27 mouse cellular contexts compared by ENCODE assay signal in the genomic region with DNA sequence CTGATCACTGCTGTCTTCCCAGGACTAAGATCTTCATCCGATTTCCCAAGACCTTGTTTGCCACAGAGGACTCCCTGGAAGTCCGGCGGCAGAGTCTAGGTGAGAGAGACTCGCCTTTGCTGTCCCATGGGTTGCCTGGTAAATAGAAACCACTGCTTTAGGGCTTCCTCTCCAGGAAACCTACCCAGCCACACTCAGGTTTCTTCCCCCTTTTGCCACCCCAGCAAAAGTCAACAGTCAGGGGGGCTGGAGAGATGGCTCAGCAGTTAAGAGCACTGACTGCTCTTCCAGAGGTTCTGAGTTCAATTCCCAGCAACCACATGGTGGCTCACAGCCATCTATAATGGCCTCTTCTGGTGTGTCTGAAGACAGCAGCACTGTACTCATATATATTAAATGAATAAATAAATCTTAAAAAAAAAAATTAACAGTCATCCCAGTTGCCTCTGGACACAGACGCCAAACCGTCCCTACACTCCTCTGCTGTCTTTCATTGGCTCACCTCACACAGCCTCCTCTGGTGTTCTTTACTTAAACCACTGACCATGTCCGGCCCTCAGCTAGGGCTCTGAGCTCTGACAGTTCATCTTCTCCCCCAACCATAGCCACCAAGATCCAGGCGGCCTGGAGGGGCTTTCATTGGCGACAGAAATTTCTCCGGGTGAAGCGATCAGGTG. TPM values are rescaled to one million over a fixed set of nuclear protein-coding genes. Genes with fewer than 3 reads are reported as not detected.
DNase-seq lines count a peak whose midpoint lies in the region; ATAC-seq and TF ChIP-seq lines count a peak whose summit lies in the region.
"Had no signal": no experiment of that assay in that cellular context is flagged by ENCODE, and none has a peak within 500 bp of the region (broad histone marks: within the 10 kb centered on the region; RNA-seq: fewer than 3 reads in every experiment).

No protein-coding gene starts in this region.

- no peak overlapping the region for H3K9ac ChIP-seq in MEL (ENCODE audit: control insufficient read depth, low read depth, low read length, poor library complexity, severe bottlenecking)
- H3K9ac ChIP-seq in hindbrain, embryonic 13.5 days: no peak overlapping the region
- H3K9ac ChIP-seq: embryonic facial prominence, embryonic 12.5 days; forebrain, embryonic 12.5 days had no signal

- no peak for TF ChIP-seq POLR2A in testis, adult 2 months (IDR thresholded peaks at IDR 0.05; ENCODE audit: control insufficient read depth, low read depth, low read length)
- TF ChIP-seq POLR2A in MEL (IDR thresholded peaks at IDR 0.05; ENCODE audit: control insufficient read depth in 1 of 2, insufficient read depth in 1 of 2, low read depth in 1 of 2, low read length in 2 of 2, poor library complexity in 1 of 2): no peak

- H3K9me3 ChIP-seq in MEL (replicated peaks; ENCODE audit: insufficient read depth, low read length): no peaks in the 10 kb centered on the region
- H3K9me3 ChIP-seq in hindbrain, embryonic 13.5 days: no peaks in the 10 kb centered on the region
- H3K9me3 ChIP-seq: embryonic facial prominence, embryonic 10.5 days; embryonic facial prominence, embryonic 12.5 days; forebrain, embryonic 10.5 days; forebrain, embryonic 12.5 days; G1E had no signal

- no peak for DNase-seq in testis, postnatal 10 days (ENCODE audit: low spot score)
- DNase-seq in MEL (ENCODE audit: low read depth, low spot score): peak; percentile 29
- DNase-seq in spleen, postnatal 4 days (ENCODE audit: low spot score in 2 of 2): no peak
- DNase-seq in neural tube, embryonic 10.5 days (ENCODE audit: extremely low spot score, low spot score): no peak
- DNase-seq: adrenal gland, adult 2 months; adrenal gland, postnatal 10 days; adrenal gland, postnatal 25 days; B cell, adult 2 months; cerebellum, adult 11 months; cerebellum, adult 18-20 months; cerebellum, adult 8-10 months; cerebellum, adult 9-11 months; cerebellum, postnatal 14 days; cerebellum, postnatal 36 days had no signal

- no peak for TF ChIP-seq EP300 in MEL (IDR thresholded peaks at IDR 0.05; ENCODE audit: low read depth in 1 of 2, low read length in 2 of 2)

- H3K4me1 ChIP-seq in testis, adult 2 months (ENCODE audit: control insufficient read depth, insufficient read depth, low read length): peaks cover 5% of the 10 kb centered on the region
- H3K4me1 ChIP-seq in MEL (ENCODE audit: control insufficient read depth in 1 of 2, insufficient read depth in 2 of 2, low read length in 2 of 2): no peaks in the 10 kb centered on the region; a peak in 1 of 4 replicates
- H3K4me1 ChIP-seq in hindbrain, embryonic 13.5 days (replicated peaks): peaks cover 5% of the 10 kb centered on the region; the same call in 1 of the 2 replicates
- H3K4me1 ChIP-seq: embryonic facial prominence, embryonic 10.5 days; embryonic facial prominence, embryonic 12.5 days; forebrain, embryonic 10.5 days; forebrain, embryonic 12.5 days had no signal

- H3K4me2 ChIP-seq in hindbrain, embryonic 13.5 days: no peak overlapping the region
- H3K4me2 ChIP-seq: embryonic facial prominence, embryonic 12.5 days; forebrain, embryonic 12.5 days had no signal

- no peak overlapping the region for H3K27ac ChIP-seq in testis, adult 2 months (ENCODE audit: control insufficient read depth, insufficient read depth, low read depth, low read length)
- H3K27ac ChIP-seq in MEL (ENCODE audit: control insufficient read depth, low read depth, low read length): no peak overlapping the region
- no peak overlapping the region for H3K27ac ChIP-seq in hindbrain, embryonic 13.5 days
- H3K27ac ChIP-seq: embryonic facial prominence, embryonic 10.5 days; embryonic facial prominence, embryonic 12.5 days; forebrain, embryonic 10.5 days; forebrain, embryonic 12.5 days had no signal

- H3K79me2 ChIP-seq in MEL (ENCODE audit: control insufficient read depth, insufficient read depth, low read length, poor library complexity): no peaks in the 10 kb centered on the region

- WGBS in hindbrain, embryonic 13.5 days: 92% methylated on average over 11 of the region's 11 CpGs

- ATAC-seq in granulocyte monocyte progenitor cell, adult 5-6 weeks (replicated peaks; ENCODE audit: poor library complexity, severe bottlenecking): peak; percentile 25; the same call in 1 of the 2 replicates
- no peak for ATAC-seq in hindbrain, embryonic 13.5 days (ENCODE audit: low FRiP score)
- ATAC-seq: CD4-positive, CD25-positive, alpha-beta regulatory T cell, adult 4 months; forebrain, embryonic 14.5 days; forebrain, embryonic 16.5 days had no signal

- no peak for TF ChIP-seq RAD21 in MEL (IDR thresholded peaks at IDR 0.05; ENCODE audit: low read depth, low read length)

- no peak for TF ChIP-seq CTCF in testis, adult 2 months (IDR thresholded peaks at IDR 0.05; ENCODE audit: control insufficient read depth, insufficient read depth, insufficient replicate concordance, low read depth, low read length)
- TF ChIP-seq CTCF in MEL (IDR thresholded peaks at IDR 0.05 in 2 of 3, conservative IDR thresholded peaks at IDR 0.05 in 1 of 3; ENCODE audit: control insufficient read depth in 1 of 3, insufficient read depth in 1 of 3, low read depth in 2 of 3, low read length in 3 of 3, poor library complexity in 1 of 3, severe bottlenecking in 1 of 3): no peak

- H3K36me3 ChIP-seq in testis, adult 2 months (ENCODE audit: control insufficient read depth, insufficient read depth, low read length): peaks cover 6% of the 10 kb centered on the region
- H3K36me3 ChIP-seq in MEL (ENCODE audit: control insufficient read depth in 1 of 2, insufficient read depth in 2 of 2, low read length in 2 of 2): peaks cover 0 to 3% of the 10 kb centered on the region in 2 experiments; a peak in 1 of 4 replicates
- peaks cover 45% of the 10 kb centered on the region for H3K36me3 ChIP-seq in hindbrain, embryonic 13.5 days

- peak overlapping the region; percentile 58 for H3K4me3 ChIP-seq in testis, adult 2 months (ENCODE audit: control insufficient read depth, low read depth, low read length)
- no peak overlapping the region for H3K4me3 ChIP-seq in MEL (ENCODE audit: control insufficient read depth in 1 of 2, insufficient read depth in 1 of 2, low read depth in 2 of 2, low read length in 2 of 2)
- H3K4me3 ChIP-seq in hindbrain, embryonic 13.5 days: no peak overlapping the region
- H3K4me3 ChIP-seq: embryonic facial prominence, embryonic 10.5 days; embryonic facial prominence, embryonic 12.5 days; erythroblast, embryonic 14.5 days; forebrain, embryonic 10.5 days; forebrain, embryonic 12.5 days had no signal

- H3K27me3 ChIP-seq in testis, adult 2 months (ENCODE audit: control insufficient read depth, insufficient read depth, low read length): no peaks in the 10 kb centered on the region
- no peaks in the 10 kb centered on the region for H3K27me3 ChIP-seq in MEL (ENCODE audit: control insufficient read depth in 1 of 2, insufficient read depth in 2 of 2, low read length in 2 of 2)
- H3K27me3 ChIP-seq in hindbrain, embryonic 13.5 days: no peaks in the 10 kb centered on the region
- H3K27me3 ChIP-seq: CH12.LX; embryonic facial prominence, embryonic 12.5 days; forebrain, embryonic 12.5 days had no signal

TF ChIP-seq in MEL, 35 proteins besides CTCF, POLR2A, EP300 and RAD21:
- TF ChIP-seq E2F4 (IDR thresholded peaks at IDR 0.05; ENCODE audit: borderline replicate concordance, low read depth, low read length) (no peak), TBP (IDR thresholded peaks at IDR 0.05; ENCODE audit: low read depth, low read length) (peak; percentile 67; the same call in 1 of the 2 replicates)

RNA-seq across cellular contexts. Expression of a gene that starts 9.7 kb away (rescaled TPM):
- polyA plus RNA-seq in testis, adult 2 months (2012; rRNA removed): 27.0 and 35.8 TPM in 2 replicates
- 68.0 and 68.4 TPM in 2 replicates for total RNA-seq in MEL (2012; rRNA removed)
- 10 to 100 TPM; 33.8 to 66.2 TPM for polyA plus RNA-seq in MEL (2012; ENCODE audit: insufficient read depth in 1 of 2, insufficient read length in 2 of 2, low read depth in 1 of 2, low replicate concordance in 2 of 2, missing spikeins in 1 of 2)
- 23.8 and 31.7 TPM in 2 replicates for total RNA-seq in granulocyte monocyte progenitor cell, adult 5-6 weeks (2014; fragmentation: Nextera tagmentation)
- 33.2 and 38.1 TPM in 2 replicates for total RNA-seq in granulocyte monocyte progenitor cell, adult 5-6 weeks (2017)
- 120 TPM in 2 replicates for polyA plus RNA-seq in hindbrain, embryonic 13.5 days (2015; fragmentation: Nextera tagmentation; extraction: Ambion mirVana)

RNA-seq across cellular contexts. Expression of a gene that starts 19.0 kb away (rescaled TPM):
- polyA plus RNA-seq in testis, adult 2 months (2012; rRNA removed): 41.3 and 48.7 TPM in 2 replicates
- 27.0 and 33.2 TPM in 2 replicates for total RNA-seq in MEL (2012; rRNA removed)
- 10 to 100 TPM in 1 of 2 experiments, not detected in 1; 45.6 TPM for polyA plus RNA-seq in MEL (2012; ENCODE audit: insufficient read depth in 1 of 2, insufficient read length in 2 of 2, low read depth in 1 of 2, low replicate concordance in 2 of 2, missing spikeins in 1 of 2)
- total RNA-seq in granulocyte monocyte progenitor cell, adult 5-6 weeks (2014; fragmentation: Nextera tagmentation): 21.2 and 22.1 TPM in 2 replicates
- 9.7 and 14.8 TPM in 2 replicates for total RNA-seq in granulocyte monocyte progenitor cell, adult 5-6 weeks (2017)
- 8.8 and 9.6 TPM in 2 replicates for polyA plus RNA-seq in hindbrain, embryonic 13.5 days (2015; fragmentation: Nextera tagmentation; extraction: Ambion mirVana)

RNA-seq across cellular contexts. Expression of a gene that starts 38.5 kb away (rescaled TPM):
- 121 and 128 TPM in 2 replicates for polyA plus RNA-seq in testis, adult 2 months (2012; rRNA removed)
- 15.2 and 16.4 TPM in 2 replicates for total RNA-seq in MEL (2012; rRNA removed)
- polyA plus RNA-seq in MEL (2012; ENCODE audit: insufficient read depth in 1 of 2, insufficient read length in 2 of 2, low read depth in 1 of 2, low replicate concordance in 2 of 2, missing spikeins in 1 of 2): 10 to 100 TPM in 1 of 2 experiments, not detected in 1; 28.7 TPM
- 37.3 and 40.0 TPM in 2 replicates for total RNA-seq in granulocyte monocyte progenitor cell, adult 5-6 weeks (2014; fragmentation: Nextera tagmentation)
- total RNA-seq in granulocyte monocyte progenitor cell, adult 5-6 weeks (2017): 26.0 and 35.6 TPM in 2 replicates
- polyA plus RNA-seq in hindbrain, embryonic 13.5 days (2015; fragmentation: Nextera tagmentation; extraction: Ambion mirVana): 38.8 and 41.2 TPM in 2 replicates
